Mouse (Mus musculus): Measurements from ENCODE around the gene Angptl4.

GRCm38 (mm10) chr17:33808192-33808591, 26.6 kb upstream of the Angptl4 start:
- TF ChIP-seq CTCF (IDR thresholded peaks at IDR 0.05; ENCODE audit: low read depth, low read length): no peak
- TF ChIP-seq POLR2A (IDR thresholded peaks at IDR 0.05; ENCODE audit: extremely low read depth, insufficient read depth, low read length): no peak

All from liver, adult 2 months (tissue).